Mouse (Mus musculus) midbrain, embryonic 14.5 days (tissue): ENCODE results near the gene Gm28729. TPM values are rescaled to one million over a fixed set of nuclear protein-coding genes. Genes with fewer than 3 reads are reported as not detected.

Experiments used
- ATAC-seq: fragments of 200-750 bp; cut with Nextera tagmentation; 2 replicates; pipeline ENCODE4 v1.8.0; 2017; ENCODE audit warnings: moderate number of reproducible peaks, moderate library complexity; ENCODE audit not compliant: low FRiP score, low TSS enrichment
- DNase-seq: peaks from one replicate; pipeline ENCODE4 v3.0.0-alpha.2; 2015
- H3K27ac ChIP-seq: fragments of 300-500 bp; sonication (generic); replicated peaks from 2 replicates; pipeline ENCODE4 v1.5.1; 2014; ENCODE audit warnings: mild to moderate bottlenecking, low read depth, low read length, moderate library complexity
- H3K27me3 ChIP-seq: fragments of 300-500 bp; sonication (generic); 2 replicates; pipeline ENCODE4 v1.6.1; 2014; ENCODE audit warnings: low read length, control low read depth, mixed read lengths; ENCODE audit not compliant: control insufficient read depth, insufficient read depth
- H3K36me3 ChIP-seq: fragments of 300-500 bp; sonication (generic); 2 replicates; pipeline ENCODE4 v1.6.1; 2014; ENCODE audit warnings: low read length, control low read depth; ENCODE audit not compliant: control insufficient read depth, insufficient read depth
- H3K4me1 ChIP-seq: fragments of 300-500 bp; sonication (generic); 2 replicates; pipeline ENCODE4 v1.6.1; 2014; ENCODE audit warnings: mild to moderate bottlenecking, antibody characterized with exemption, low read length, control low read depth; ENCODE audit not compliant: control insufficient read depth, insufficient read depth
- H3K4me2 ChIP-seq: fragments of 300-500 bp; sonication (generic); 2 replicates; pipeline ENCODE4 v1.6.1; 2014; ENCODE audit warnings: mild to moderate bottlenecking, low read length, moderate library complexity
- H3K4me3 ChIP-seq: fragments of 300-500 bp; sonication (generic); replicated peaks from 2 replicates; pipeline ENCODE4 v1.5.1; 2014; ENCODE audit warnings: low read depth, low read length
- H3K9ac ChIP-seq: fragments of 300-500 bp; sonication (generic); replicated peaks from 2 replicates; pipeline ENCODE4 v1.6.1; 2014; ENCODE audit warnings: mild to moderate bottlenecking, low read length, moderate library complexity
- H3K9me3 ChIP-seq: fragments of 300-500 bp; sonication (generic); 2 replicates; pipeline ENCODE4 v1.6.1; 2016; ENCODE audit warnings: low read length, control low read depth, mixed read lengths; ENCODE audit not compliant: control insufficient read depth
- WGBS: fragments of 180-500 bp; shearing (Covaris S2); extraction: QIAGEN DNeasy Blood & Tissue Kit; methylation state at CpG from one replicate; pipeline ENCODE4 v1.1.7; 2014; 5-methylcytosine and 5-hydroxymethylcytosine counted together
- polyA plus RNA-seq: library from polyadenylated mRNA; unstranded; fragments of >200 nt; fragmentation: Nextera tagmentation; extraction: Ambion mirVana; gene quantifications from 2 replicates; pipeline ENCODE4 v1.2.1, GENCODE M21; 2014

Gm28729 gene
- polyA plus RNA-seq, 1 experiment from 2014 or later: not detected

DNA sequence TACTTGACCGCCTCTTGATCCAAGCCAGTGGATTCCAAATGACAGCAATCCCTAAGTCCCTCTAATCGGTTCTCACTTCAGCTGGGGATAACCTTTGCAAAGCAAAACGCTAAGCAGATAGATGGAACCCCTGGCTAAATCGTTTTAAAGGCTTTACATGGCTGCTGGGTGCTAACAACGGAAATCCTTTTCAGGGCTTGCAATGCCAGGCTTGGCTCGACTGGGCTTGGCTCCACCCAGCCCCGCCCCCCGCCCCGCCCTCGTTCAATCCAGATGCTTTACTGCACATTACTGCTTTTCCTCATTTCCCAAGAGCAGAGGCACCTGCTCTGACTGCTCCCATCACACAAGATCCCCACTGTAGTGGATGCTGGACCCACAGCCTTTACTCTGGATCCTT, 83.0 kb downstream of the Gm28729 start:
- peak overlapping the region; percentile 22; the same call in 1 of the 2 replicates for H3K4me2 ChIP-seq
- 13% methylated on average over 10 of the region's 10 CpGs for WGBS

DNA sequence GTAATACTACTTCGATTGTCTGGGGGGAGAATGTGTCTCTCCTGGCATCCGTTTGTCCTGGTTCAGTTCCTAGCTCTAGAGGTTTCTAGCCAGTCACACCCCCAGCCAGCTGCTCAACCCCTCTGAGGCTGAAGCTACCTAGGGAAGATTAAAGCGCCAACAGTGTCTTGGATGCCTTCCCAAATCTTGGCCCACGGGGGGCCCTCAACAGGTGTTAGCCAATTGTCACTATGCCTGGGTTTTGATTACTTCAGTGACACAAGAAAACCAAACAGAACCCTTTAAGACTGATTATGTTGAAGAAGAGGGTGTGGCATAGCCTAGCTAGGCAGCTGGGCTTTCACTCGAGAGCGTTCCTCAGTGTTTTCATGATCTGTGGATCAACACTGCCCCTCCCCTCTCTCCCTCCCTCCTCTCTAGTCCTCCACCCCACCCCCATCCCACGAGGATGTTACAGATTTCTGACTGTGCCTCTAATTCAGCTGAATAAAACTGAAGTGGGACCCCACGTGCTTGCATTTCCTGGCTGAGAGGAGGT, 86.7 kb downstream of the Gm28729 start:
- 2% methylated on average over 8 of the region's 8 CpGs for WGBS
- Histone ChIP-seq H3K9ac (peak overlapping the region; percentile 69), H3K4me1 (peaks cover 20% of the 10 kb centered on the region), H3K9me3 (no peaks in the 10 kb centered on the region), H3K4me3 (peak overlapping the region; percentile 40), H3K36me3 (no peaks in the 10 kb centered on the region), H3K4me2 (peak overlapping the region; percentile 74), H3K27me3 (no peaks in the 10 kb centered on the region), H3K27ac (peak overlapping the region; percentile 72; the same call in 1 of the 2 replicates)
- no peak for ATAC-seq
- DNase-seq: peak; percentile 49

More for the DNA sequence above, 83.0 kb downstream of the Gm28729 start:
- H3K27ac ChIP-seq: no peak overlapping the region
- H3K36me3 ChIP-seq: no peaks in the 10 kb centered on the region
- H3K9ac ChIP-seq: no peak overlapping the region
- H3K27me3 ChIP-seq: no peaks in the 10 kb centered on the region
- H3K9me3 ChIP-seq: no peaks in the 10 kb centered on the region
- H3K4me3 ChIP-seq: no peak overlapping the region
- DNase-seq (peak; percentile 53), ATAC-seq (no peak)
- peaks cover 15% of the 10 kb centered on the region for H3K4me1 ChIP-seq

DNA sequence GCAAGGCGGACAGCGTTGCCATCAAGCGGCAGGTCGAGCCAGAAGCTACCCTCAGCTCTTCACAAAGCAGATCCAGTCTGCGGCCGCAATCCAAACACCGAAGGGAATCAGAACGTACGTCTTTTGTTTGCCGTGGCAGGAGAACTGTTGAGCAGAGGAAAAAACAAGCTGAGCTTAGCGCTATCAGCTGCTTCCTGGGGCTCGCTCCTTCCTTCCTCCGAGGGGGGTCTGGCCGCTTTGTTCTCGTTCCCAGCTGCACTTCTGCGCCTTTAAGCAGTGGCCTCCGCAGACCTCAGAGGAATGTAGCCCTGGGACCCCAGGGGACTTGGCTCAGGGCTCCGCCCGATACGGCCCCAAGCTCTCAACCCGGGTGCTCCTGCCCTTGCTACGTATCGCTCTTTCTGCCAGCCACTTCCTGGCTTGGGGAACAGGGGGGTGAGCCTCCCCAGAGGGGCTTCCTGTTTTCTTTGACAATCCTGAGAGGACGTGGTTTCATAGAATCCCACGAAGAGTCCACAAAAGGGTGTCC, 87.2 kb downstream of the Gm28729 start:
- H3K36me3 ChIP-seq: no peaks in the 10 kb centered on the region
- H3K9ac ChIP-seq: peak overlapping the region; percentile 69
- peak; percentile 56; the same call in 1 of the 2 replicates for ATAC-seq
- no peaks in the 10 kb centered on the region for H3K27me3 ChIP-seq
- under 1% methylated on average over 25 of the region's 25 CpGs for WGBS
- H3K4me1 ChIP-seq: peaks cover 20% of the 10 kb centered on the region
- peak overlapping the region; percentile 74 for H3K4me2 ChIP-seq
- peak overlapping the region; percentile 72 for H3K27ac ChIP-seq
- DNase-seq: peak; percentile 79
- H3K9me3 ChIP-seq: no peaks in the 10 kb centered on the region
- peak overlapping the region; percentile 40 for H3K4me3 ChIP-seq

DNA sequence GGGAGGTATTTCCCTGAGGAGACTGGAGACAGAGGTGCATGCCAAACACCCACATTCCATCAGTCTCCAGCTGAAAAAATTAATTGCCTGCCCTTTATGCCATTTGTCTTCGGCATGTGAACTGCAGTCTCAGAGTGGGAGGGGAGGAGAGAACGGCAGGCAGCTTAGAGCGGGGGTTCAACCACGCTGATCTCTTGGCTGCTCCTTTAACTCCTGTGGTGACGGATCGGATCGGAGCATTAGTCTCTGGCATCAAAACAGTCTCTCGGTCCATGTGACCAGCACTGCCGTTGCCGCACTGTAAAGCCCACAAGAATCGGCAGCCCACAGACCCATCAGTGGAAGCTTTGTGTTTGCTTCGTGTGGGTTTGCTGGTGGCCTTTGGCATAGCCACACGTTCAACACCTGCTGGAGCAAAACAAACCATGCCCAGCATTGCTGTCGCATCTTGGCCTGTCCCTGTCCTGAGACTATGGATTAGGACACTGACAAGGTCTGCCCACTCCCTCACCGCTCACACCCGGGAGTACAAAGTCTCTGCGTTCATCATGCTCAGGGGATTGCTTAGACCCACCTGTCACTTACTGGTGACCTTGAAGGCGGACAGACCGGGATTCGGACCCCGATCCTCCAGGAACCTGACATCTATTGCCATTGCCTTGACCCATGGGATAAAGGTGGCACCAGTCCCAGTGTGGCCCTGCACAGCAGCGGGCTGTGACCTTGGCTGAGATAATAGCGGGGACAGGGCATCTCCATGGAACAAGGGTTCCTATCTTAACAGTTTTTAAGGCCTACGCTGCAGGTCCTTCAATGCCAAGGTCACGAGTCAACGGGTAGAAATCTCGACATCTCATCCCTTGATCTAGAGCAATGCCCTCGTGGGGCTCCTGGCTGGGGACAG, 87.9 kb downstream of the Gm28729 start:
- peak overlapping the region; percentile 69 for H3K9ac ChIP-seq
- peak; percentile 60 for DNase-seq
- H3K9me3 ChIP-seq: no peaks in the 10 kb centered on the region
- peak overlapping the region; percentile 74 for H3K4me2 ChIP-seq
- H3K4me3 ChIP-seq: peak overlapping the region; percentile 40
- no peaks in the 10 kb centered on the region for H3K36me3 ChIP-seq
- H3K4me1 ChIP-seq: peaks cover 20% of the 10 kb centered on the region
- peak overlapping the region; percentile 72 for H3K27ac ChIP-seq
- no peaks in the 10 kb centered on the region for H3K27me3 ChIP-seq
- no peak; the same call in 1 of the 2 replicates for ATAC-seq
- 7% methylated on average over 28 of the region's 28 CpGs for WGBS

Other genes starting within 250 kb of the Gm28729 start
- 142 and 183 TPM in 2 replicates for gene Atp1b3, start 160.8 kb downstream of the Gm28729 start, polyA plus RNA-seq
- gene Rnf7, start 46.6 kb downstream of the Gm28729 start, polyA plus RNA-seq: 262 and 263 TPM in 2 replicates
- 15.7 and 17.9 TPM in 2 replicates for gene Rasa2, start 106.4 kb upstream of the Gm28729 start, polyA plus RNA-seq
- gene Zbtb38, start 227.6 kb upstream of the Gm28729 start, polyA plus RNA-seq: 50.5 and 55.1 TPM in 2 replicates